In the genomic region with DNA sequence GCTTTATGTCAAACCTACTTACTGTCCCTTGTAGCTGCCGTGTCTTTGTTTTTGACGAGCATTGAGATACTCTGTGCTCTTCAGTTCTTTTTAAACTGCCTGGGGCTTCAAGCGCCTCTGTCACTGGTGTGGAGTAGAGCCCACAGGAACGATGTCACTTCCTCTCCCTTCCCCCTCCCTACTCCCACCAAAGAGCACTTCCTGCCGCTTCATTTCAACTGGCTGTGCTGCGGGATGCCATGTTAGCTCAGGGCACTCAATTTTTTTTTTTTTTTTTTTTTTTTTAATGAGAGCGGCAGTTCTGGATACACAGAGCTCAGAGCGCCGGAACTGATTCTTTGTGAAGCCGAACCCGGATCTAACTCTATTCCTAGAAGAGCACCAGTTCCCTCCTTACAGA, we compare ENCODE assay signal across 7 mouse cellular contexts.
DNase-seq lines count a peak whose midpoint lies in the region; ATAC-seq lines count a peak whose summit lies in the region.

No protein-coding gene starts in this region.

- no peaks in the 10 kb centered on the region for H3K27me3 ChIP-seq in midbrain, embryonic 11.5 days (ENCODE audit: control insufficient read depth, insufficient read depth, low read length)
- no peaks in the 10 kb centered on the region for H3K27me3 ChIP-seq in midbrain, embryonic 10.5 days (ENCODE audit: low read depth, poor library complexity, severe bottlenecking)
- no peaks in the 10 kb centered on the region for H3K27me3 ChIP-seq in hindbrain, embryonic 15.5 days
- no peaks in the 10 kb centered on the region for H3K27me3 ChIP-seq in liver, embryonic 16.5 days (ENCODE audit: control insufficient read depth, insufficient read depth, low read depth, low read length)

- no peak overlapping the region for H3K4me3 ChIP-seq in midbrain, embryonic 11.5 days (ENCODE audit: low read depth, low read length)
- no peak overlapping the region for H3K4me3 ChIP-seq in midbrain, embryonic 10.5 days
- H3K4me3 ChIP-seq in hindbrain, embryonic 15.5 days: no peak overlapping the region
- H3K4me3 ChIP-seq in liver, embryonic 16.5 days (ENCODE audit: low read depth, low read length): no peak overlapping the region

- no peak overlapping the region for H3K4me2 ChIP-seq in midbrain, embryonic 11.5 days
- H3K4me2 ChIP-seq in hindbrain, embryonic 15.5 days: peak overlapping the region; percentile 28; the same call in 1 of the 2 replicates
- peak overlapping the region; percentile 5; the same call in 1 of the 2 replicates for H3K4me2 ChIP-seq in liver, embryonic 16.5 days (ENCODE audit: low read depth, low read length)

- peak; percentile 43; the same call in 1 of the 2 replicates for ATAC-seq in midbrain, embryonic 11.5 days (ENCODE audit: low FRiP score)
- ATAC-seq in common myeloid progenitor, adult 5-6 weeks (replicated peaks; ENCODE audit: low read depth, poor library complexity, severe bottlenecking): peak; percentile 95
- peak; percentile 31; the same call in 1 of the 2 replicates for ATAC-seq in hindbrain, embryonic 15.5 days (ENCODE audit: low FRiP score, low read depth)
- ATAC-seq in liver, embryonic 16.5 days (ENCODE audit: low read depth): peak; percentile 63

- H3K9ac ChIP-seq in midbrain, embryonic 11.5 days (ENCODE audit: low read length): no peak overlapping the region
- H3K9ac ChIP-seq in hindbrain, embryonic 15.5 days: no peak overlapping the region
- no peak overlapping the region for H3K9ac ChIP-seq in liver, embryonic 16.5 days (ENCODE audit: low read depth, low read length)

- no peak for DNase-seq in midbrain, embryonic 11.5 days (ENCODE audit: low spot score, missing footprints)
- no peak for DNase-seq in midbrain, embryonic 10.5 days (ENCODE audit: low spot score)
- DNase-seq in retina, embryonic 14.5 days (ENCODE audit: low spot score): peak; percentile 78
- no peak for DNase-seq in cerebellum, adult 9-11 months

- 78% methylated on average over 11 of the region's 11 CpGs for WGBS in midbrain, embryonic 11.5 days
- WGBS in midbrain, embryonic 10.5 days: 75% methylated on average over 11 of the region's 11 CpGs
- WGBS in hindbrain, embryonic 15.5 days: 63% methylated on average over 11 of the region's 11 CpGs
- WGBS in liver, embryonic 16.5 days (ENCODE audit: insufficient replicate concordance): 18% methylated on average over 11 of the region's 11 CpGs

- H3K4me1 ChIP-seq in midbrain, embryonic 11.5 days (ENCODE audit: control insufficient read depth, insufficient read depth, low read length): peaks cover 3% of the 10 kb centered on the region; the same call in 1 of the 2 replicates
- H3K4me1 ChIP-seq in midbrain, embryonic 10.5 days: peaks cover 14% of the 10 kb centered on the region
- peaks cover 12% of the 10 kb centered on the region for H3K4me1 ChIP-seq in hindbrain, embryonic 15.5 days (replicated peaks)
- H3K4me1 ChIP-seq in liver, embryonic 16.5 days (ENCODE audit: control insufficient read depth, low read depth, low read length): no peaks in the 10 kb centered on the region

- H3K27ac ChIP-seq in midbrain, embryonic 11.5 days (ENCODE audit: low read depth, low read length): no peak overlapping the region
- no peak overlapping the region for H3K27ac ChIP-seq in midbrain, embryonic 10.5 days (replicated peaks)
- no peak overlapping the region for H3K27ac ChIP-seq in hindbrain, embryonic 15.5 days (replicated peaks)
- H3K27ac ChIP-seq in liver, embryonic 16.5 days (ENCODE audit: low read length): no peak overlapping the region

- no peaks in the 10 kb centered on the region for H3K36me3 ChIP-seq in midbrain, embryonic 11.5 days (ENCODE audit: control insufficient read depth, insufficient read depth, low read length)
- no peaks in the 10 kb centered on the region for H3K36me3 ChIP-seq in midbrain, embryonic 10.5 days
- no peaks in the 10 kb centered on the region for H3K36me3 ChIP-seq in hindbrain, embryonic 15.5 days
- H3K36me3 ChIP-seq in liver, embryonic 16.5 days (ENCODE audit: control insufficient read depth, insufficient read depth): no peaks in the 10 kb centered on the region

- H3K9me3 ChIP-seq in midbrain, embryonic 11.5 days (ENCODE audit: control insufficient read depth, low read length): no peaks in the 10 kb centered on the region
- no peaks in the 10 kb centered on the region for H3K9me3 ChIP-seq in midbrain, embryonic 10.5 days (replicated peaks)
- H3K9me3 ChIP-seq in hindbrain, embryonic 15.5 days: no peaks in the 10 kb centered on the region
- no peaks in the 10 kb centered on the region for H3K9me3 ChIP-seq in liver, embryonic 16.5 days (replicated peaks; ENCODE audit: control insufficient read depth, low read length)

Comparison
In these comparisons a context has a peak if more than half of its experiments do, and no peak if none do; other contexts are left out.
1. ATAC-seq: peak in every context shown above with its lines; median percentile 95 in common myeloid progenitor, adult 5-6 weeks; 63 in liver, embryonic 16.5 days; 43 in midbrain, embryonic 11.5 days; 31 in hindbrain, embryonic 15.5 days.